Mouse (Mus musculus) megakaryocyte, embryonic 14.5 days (primary cell): Measurements from ENCODE around the gene Pex5l.

Source experiments
- FLI1 ChIP-seq: IDR thresholded peaks from 2 replicates; pipeline ENCODE4 v1.6.1; 2012; ENCODE audit warnings: low read length, inconsistent platforms, mixed read lengths
- GATA1 ChIP-seq: IDR thresholded peaks from 3 replicates; pipeline ENCODE4 v1.6.1; 2012; ENCODE audit warnings: mixed read lengths, low read length, inconsistent platforms, borderline replicate concordance

DNA sequence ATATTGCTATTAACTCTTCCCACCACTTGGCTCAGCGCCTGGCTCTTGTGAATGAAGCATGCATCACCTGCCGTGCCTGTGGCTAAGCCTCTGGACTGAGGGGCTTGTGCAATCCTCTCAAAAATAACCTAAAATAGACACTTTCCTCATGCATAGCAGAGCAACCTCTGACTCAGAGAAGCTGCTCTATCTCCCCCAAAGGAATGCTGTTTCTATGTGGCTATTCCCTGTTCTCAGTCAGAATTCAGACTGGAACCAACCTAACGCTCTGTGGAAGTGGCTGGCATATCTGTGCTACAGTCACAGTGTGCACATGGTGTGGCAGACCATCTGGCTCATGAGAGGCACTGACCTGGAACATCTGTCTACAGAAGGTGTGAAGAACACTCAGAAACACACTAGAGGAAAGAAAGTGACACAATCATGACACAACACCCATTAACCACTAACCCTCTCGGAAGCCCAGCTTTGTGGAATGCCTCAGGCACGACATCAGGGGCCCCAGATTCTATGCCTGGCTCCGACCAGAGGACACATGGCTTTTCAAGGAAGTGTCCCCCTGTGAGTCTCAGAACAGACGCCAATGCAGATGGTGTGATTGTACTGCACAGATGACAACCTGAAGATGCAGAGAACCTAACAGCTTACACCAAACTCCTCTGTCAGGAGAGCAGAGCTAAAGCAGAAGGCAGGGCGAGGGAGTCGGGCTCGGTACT lies 68.6 kb downstream of the Pex5l start:
- TF ChIP-seq GATA1 (no peak), FLI1 (no peak)
